Mouse (Mus musculus) megakaryocyte, embryonic 14.5 days (primary cell): ENCODE measurements around the gene Tacr1. TPM values are rescaled to one million over a fixed set of nuclear protein-coding genes. Genes with fewer than 3 reads are reported as not detected.

Experiments
- H3K27me3 ChIP-seq: replicated peaks from 2 replicates; pipeline ENCODE3; 2012; ENCODE audit warnings: inconsistent platforms
- H3K36me3 ChIP-seq: replicated peaks from 2 replicates; pipeline ENCODE3; 2012; ENCODE audit warnings: low read length, inconsistent platforms, mixed read lengths
- H3K4me1 ChIP-seq: 2 replicates; pipeline ENCODE4 v1.6.1; 2012; ENCODE audit warnings: inconsistent platforms
- H3K4me3 ChIP-seq: replicated peaks from 2 replicates; pipeline ENCODE3; 2012; ENCODE audit warnings: moderate library complexity, mild to moderate bottlenecking, inconsistent platforms
- H3K9me3 ChIP-seq: 2 replicates; pipeline ENCODE4 v1.6.1; 2012; ENCODE audit warnings: inconsistent platforms
- FLI1 ChIP-seq: IDR thresholded peaks from 2 replicates; pipeline ENCODE4 v1.6.1; 2012; ENCODE audit warnings: low read length, inconsistent platforms, mixed read lengths
- GATA1 ChIP-seq: IDR thresholded peaks from 3 replicates; pipeline ENCODE4 v1.6.1; 2012; ENCODE audit warnings: mixed read lengths, low read length, inconsistent platforms, borderline replicate concordance
- polyA plus RNA-seq: library from polyadenylated mRNA; stranded (reverse); fragments of >175 nt; gene quantifications from 2 replicates; pipeline ENCODE4 v1.2.3, GENCODE M21; 2012; ENCODE audit warnings: low replicate concordance; ENCODE audit not compliant: insufficient read depth

The Tacr1 gene
- polyA plus RNA-seq, 1 experiment, result not detected

DNA sequence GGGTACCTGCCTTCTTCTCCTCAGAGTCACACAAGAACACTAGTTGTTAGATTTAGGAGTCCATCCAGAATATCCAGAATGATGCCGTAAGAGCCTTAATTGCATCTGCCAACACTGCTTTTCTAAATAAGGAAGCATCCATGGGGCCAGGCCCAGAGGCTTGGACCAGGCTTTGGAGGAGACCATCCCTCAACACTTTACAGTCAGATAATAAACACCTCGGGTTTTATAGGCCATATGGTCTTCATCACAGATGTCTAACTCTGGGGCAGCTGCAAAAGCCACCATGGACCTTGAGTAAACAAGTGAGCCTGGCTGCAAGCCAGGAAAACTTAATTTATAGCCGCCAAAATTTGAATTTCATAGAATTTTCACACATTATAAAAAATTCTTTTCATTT is 53.1 kb downstream of the Tacr1 start:
- no peaks in the 10 kb centered on the region for H3K4me1 ChIP-seq

DNA sequence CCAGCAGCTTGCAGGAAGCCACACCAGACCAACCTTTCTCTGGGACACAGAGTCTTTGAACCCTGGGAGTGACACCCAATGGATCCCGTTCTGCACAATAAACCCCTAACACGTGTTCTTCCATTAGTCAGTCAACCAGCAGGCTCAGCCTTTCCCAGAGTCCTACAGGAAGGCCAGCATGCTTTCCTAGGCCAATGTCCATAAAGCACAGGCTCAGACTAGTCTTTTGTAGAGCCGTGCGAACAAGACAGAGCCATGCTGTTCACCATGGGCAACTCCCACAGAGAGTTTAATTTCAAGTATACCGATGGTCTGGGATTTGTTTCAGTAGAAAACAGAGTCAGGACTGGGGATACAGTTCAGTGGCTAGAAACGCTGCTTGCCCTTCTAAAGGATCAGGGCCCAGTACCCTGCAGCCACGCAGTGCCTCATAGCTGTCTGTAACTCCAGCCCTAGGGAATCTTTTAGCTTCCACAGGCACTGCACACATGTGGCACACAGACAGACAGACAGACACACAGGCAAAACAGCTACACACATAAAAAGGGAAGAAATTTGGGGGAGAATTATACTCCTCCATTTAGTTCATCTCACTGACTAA is 55.1 kb downstream of the Tacr1 start:
- no peak for TF ChIP-seq FLI1
- TF ChIP-seq GATA1, result no peak
- no peaks in the 10 kb centered on the region for H3K36me3 ChIP-seq
- H3K4me1 ChIP-seq, result no peaks in the 10 kb centered on the region; the same call in 1 of the 2 replicates
- H3K9me3 ChIP-seq, result no peaks in the 10 kb centered on the region; the same call in 1 of the 2 replicates
- H3K27me3 ChIP-seq, result peaks cover 42% of the 10 kb centered on the region
- no peak overlapping the region for H3K4me3 ChIP-seq

More for the DNA sequence above, 53.1 kb downstream of the Tacr1 start:
- TF ChIP-seq GATA1, result no peak
- TF ChIP-seq FLI1, result no peak
- no peaks in the 10 kb centered on the region; the same call in 1 of the 2 replicates for H3K9me3 ChIP-seq
- peaks cover 42% of the 10 kb centered on the region for H3K27me3 ChIP-seq
- no peak overlapping the region for H3K4me3 ChIP-seq
- no peaks in the 10 kb centered on the region for H3K36me3 ChIP-seq

DNA sequence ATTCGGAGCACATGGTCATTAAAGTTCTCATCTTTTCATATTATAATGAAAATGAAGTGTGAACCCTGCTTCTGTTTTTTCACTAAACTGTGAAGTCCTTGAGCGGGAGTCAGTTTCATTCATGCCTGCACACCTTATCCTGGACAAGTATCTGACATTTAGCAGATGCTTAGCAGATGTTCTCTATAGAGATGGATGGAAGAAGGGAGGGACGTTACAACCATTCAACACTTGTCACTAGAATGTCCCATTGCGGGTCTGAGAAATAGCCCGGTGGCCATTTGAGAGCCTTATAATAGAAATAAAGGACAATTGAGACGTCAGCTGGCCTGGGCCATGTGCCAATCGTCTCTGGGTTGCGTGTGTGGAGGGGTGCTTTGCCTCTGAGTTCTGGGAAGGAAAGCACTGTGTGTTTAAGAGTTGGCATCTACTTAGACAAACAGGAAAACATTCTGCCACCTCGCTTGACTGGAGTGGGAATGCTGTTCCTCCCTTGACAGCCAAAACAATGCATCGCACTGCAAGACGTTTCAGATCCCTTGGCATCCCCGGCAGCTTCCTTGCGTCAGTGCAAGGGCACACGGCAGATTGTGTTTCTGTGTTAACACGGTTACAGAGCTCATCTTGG is 56.7 kb downstream of the Tacr1 start:
- Histone ChIP-seq H3K36me3 (no peaks in the 10 kb centered on the region), H3K4me1 (peaks cover 16% of the 10 kb centered on the region), H3K9me3 (no peaks in the 10 kb centered on the region; the same call in 1 of the 2 replicates), H3K27me3 (peaks cover 50% of the 10 kb centered on the region), H3K4me3 (no peak overlapping the region)
- no peak for TF ChIP-seq FLI1
- TF ChIP-seq GATA1, result no peak

DNA sequence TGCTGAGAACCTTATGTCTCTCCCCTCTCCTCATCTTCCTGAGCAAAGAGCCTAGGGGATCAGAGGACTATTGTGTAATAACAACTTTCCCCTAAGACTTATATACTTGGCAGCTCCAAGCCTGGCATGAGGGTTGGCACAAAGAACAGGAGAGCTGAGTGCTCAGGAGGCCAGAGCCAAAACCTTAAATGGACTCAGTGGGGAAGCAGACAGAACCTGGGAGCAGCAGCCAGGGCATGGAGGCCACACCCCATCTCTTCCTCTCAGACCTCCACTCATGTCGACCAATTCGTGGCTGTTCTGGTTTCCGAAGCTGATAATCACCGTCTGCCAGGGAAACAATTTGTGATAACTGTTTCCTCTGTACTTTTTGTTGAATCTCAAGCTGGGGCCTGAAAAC is 61.0 kb downstream of the Tacr1 start:
- Histone ChIP-seq H3K4me1 (peaks cover 25% of the 10 kb centered on the region), H3K4me3 (peak overlapping the region; percentile 78), H3K9me3 (peaks cover 16% of the 10 kb centered on the region), H3K27me3 (peaks cover 61% of the 10 kb centered on the region), H3K36me3 (no peaks in the 10 kb centered on the region)
- TF ChIP-seq FLI1 (no peak), GATA1 (no peak)

DNA sequence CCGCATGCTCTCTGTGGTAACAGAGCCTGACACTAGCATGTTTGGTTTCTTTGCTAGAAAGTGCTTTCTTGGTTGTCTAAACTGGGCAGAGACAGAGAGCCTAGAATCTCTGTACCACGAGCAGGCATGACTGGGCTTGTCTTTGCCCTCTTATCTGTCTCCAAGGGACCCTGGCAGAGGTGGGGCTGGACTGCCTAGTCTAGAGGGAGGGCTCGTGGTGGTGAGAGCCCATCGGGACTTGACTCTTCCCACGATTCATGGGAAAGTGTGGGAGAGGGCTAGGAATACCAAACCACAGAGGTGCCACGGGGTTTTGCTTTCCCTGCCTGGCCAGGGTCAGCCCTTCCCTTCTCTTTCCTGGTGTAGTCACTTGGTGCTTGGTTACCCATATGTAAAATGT is 72.3 kb downstream of the Tacr1 start:
- TF ChIP-seq FLI1, result no peak
- no peak for TF ChIP-seq GATA1
- Histone ChIP-seq H3K4me1 (peaks cover 10% of the 10 kb centered on the region), H3K36me3 (no peaks in the 10 kb centered on the region), H3K4me3 (peak overlapping the region; percentile 5), H3K9me3 (0 out of 2 replicates have a peak, but pooled peaks cover 7% of the 10 kb centered on the region), H3K27me3 (peaks cover 57% of the 10 kb centered on the region)

DNA sequence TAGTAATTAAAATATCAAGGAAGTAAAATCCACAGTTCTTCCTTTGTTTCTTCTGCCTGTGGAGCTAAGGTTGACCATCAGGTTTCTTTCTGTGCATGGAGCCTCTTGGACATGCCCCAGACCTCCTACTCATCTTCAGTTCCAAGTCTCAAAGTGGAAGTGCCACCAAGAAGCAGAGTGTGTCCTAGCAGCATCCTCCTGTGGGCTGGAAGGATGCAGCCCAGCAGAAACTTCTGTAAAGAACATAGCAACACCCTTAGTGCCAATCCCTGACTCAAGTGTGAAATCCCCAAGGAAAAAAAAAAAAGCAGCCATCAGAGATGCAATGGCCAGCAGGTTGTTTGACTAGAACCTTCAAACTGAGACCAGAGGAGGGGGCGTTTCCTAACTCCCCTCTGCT is 81.7 kb downstream of the Tacr1 start:
- Histone ChIP-seq H3K9me3 (no peaks in the 10 kb centered on the region), H3K27me3 (peaks cover 22% of the 10 kb centered on the region), H3K4me1 (no peaks in the 10 kb centered on the region), H3K4me3 (no peak overlapping the region), H3K36me3 (no peaks in the 10 kb centered on the region)
- no peak for TF ChIP-seq GATA1

DNA sequence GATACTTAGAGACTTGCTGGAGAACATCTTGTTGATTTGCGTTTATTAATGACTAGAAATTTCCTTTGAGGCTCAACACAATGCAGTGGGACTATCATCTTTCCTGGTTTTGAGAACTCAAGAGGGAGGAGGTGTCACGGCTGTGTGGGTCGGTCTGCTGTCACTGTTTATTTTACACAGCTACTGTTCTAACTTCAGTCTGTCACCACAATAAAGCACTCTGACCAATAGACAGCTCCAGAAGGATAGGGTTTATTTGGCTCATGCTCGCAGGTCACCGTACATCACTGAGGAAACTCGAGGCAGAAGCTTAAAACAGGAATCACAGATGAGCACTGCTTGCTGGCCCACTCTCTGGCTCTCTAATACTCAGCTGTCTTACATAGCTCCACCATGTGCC is 92.3 kb downstream of the Tacr1 start:
- no peak overlapping the region for H3K4me3 ChIP-seq
- no peak for TF ChIP-seq FLI1
- TF ChIP-seq GATA1, result no peak
- H3K4me1 ChIP-seq, result no peaks in the 10 kb centered on the region
- no peaks in the 10 kb centered on the region for H3K36me3 ChIP-seq
- H3K9me3 ChIP-seq, result peaks cover 16% of the 10 kb centered on the region
- peaks cover 5% of the 10 kb centered on the region for H3K27me3 ChIP-seq

DNA sequence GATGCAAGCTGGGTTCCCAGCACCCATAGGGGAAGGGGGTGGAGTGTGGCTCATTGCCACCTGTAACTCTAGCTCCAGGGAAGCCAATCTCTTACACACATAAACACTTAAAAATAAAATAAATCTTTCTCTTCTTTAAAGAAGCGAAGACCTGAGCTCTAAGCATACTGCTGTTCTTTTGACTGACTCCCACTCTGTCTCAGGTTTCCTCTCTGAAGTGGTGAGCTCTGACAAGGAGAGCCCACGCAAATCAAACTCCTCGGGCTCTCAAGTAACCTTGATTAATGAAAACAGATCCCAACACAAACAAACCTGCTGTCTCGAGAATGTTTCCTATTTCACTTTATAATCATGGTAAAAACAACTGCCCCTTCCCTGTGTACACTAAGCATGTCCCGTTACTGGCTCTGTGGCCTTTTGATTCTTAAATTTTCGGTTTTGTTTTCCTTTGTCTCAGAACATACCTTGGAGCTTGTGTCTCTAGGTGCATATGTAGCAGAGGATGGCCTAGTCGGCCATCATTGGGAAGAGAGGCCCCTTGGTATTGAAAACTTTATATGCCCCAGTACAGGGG is 108.8 kb downstream of the Tacr1 start:
- H3K27me3 ChIP-seq, result no peaks in the 10 kb centered on the region
- no peaks in the 10 kb centered on the region for H3K4me1 ChIP-seq
- TF ChIP-seq FLI1 (no peak), GATA1 (no peak)
- H3K4me3 ChIP-seq, result no peak overlapping the region
- no peaks in the 10 kb centered on the region for H3K36me3 ChIP-seq
- H3K9me3 ChIP-seq, result peaks cover 5% of the 10 kb centered on the region

DNA sequence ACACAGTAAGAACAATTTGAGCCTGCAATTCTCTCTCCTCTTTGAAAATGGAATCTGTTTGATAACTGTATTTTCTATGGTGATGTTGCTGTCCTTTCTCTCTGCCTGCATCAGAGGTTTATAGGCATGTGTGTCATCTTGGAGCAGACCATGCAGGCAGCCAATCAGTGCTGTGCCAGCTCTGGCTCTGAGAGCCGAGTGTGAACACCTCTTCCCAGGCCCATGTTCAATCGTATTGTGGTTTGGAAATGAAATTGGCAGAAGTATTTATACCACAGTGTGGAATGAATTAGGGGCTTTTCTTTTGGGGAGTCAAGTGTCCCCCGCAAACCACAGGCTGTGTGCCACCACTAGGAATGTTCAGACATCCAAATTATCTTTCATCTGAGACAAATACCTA is 117.5 kb downstream of the Tacr1 start:
- Histone ChIP-seq H3K4me3 (no peak overlapping the region), H3K4me1 (no peaks in the 10 kb centered on the region), H3K9me3 (no peaks in the 10 kb centered on the region), H3K27me3 (peaks cover 2% of the 10 kb centered on the region), H3K36me3 (no peaks in the 10 kb centered on the region)
- TF ChIP-seq FLI1 (no peak), GATA1 (no peak)

DNA sequence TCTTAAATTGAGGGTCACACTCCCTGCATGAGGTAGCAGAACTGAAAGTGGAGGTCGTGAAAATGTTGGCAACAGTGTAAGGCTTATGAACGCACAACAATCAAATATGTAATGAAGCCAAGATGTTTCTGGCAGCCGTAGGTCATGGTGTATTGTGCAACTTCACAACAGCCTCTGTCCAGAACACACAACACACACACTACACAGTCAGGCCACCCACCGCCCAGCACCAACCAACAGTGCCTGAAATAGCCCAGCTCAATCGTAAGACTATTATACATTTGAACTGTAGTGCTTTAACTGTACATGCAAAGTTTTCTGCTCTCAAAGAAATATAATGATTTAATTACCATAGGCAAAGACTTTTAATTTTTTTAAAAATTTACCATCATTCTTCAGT is 120.4 kb downstream of the Tacr1 start:
- TF ChIP-seq FLI1 (no peak), GATA1 (no peak)
- Histone ChIP-seq H3K4me1 (no peaks in the 10 kb centered on the region), H3K9me3 (no peaks in the 10 kb centered on the region), H3K36me3 (no peaks in the 10 kb centered on the region), H3K27me3 (peaks cover 5% of the 10 kb centered on the region), H3K4me3 (no peak overlapping the region)
